ENCODE assay signal across 9 mouse cellular contexts in the genomic region with DNA sequence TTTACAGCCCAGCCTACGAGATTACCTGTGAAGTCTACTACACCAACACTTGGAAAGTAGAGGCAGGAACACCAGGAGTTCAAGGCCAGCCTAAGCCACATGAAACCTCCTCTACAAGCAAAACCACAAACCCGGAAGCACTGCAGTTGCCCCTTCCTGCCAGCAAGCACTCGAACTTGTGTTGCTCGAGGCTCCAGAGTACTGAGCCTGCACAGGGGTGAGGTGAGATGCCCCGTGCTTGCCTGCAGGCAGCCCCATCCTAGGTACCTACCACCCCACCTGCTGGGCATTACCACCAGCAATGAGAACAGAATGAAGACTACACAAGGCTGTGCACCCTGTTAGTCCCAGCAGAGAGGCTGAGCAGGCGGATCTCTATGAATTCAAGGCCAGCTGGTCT. TPM values are rescaled to one million over a fixed set of nuclear protein-coding genes. Genes with fewer than 3 reads are reported as not detected.
DNase-seq lines count a peak whose midpoint lies in the region; ATAC-seq and TF ChIP-seq lines count a peak whose summit lies in the region.
"Had no signal": no experiment of that assay in that cellular context is flagged by ENCODE, and none has a peak within 500 bp of the region (broad histone marks: within the 10 kb centered on the region; RNA-seq: fewer than 3 reads in every experiment).

No protein-coding gene starts in this region.

- peak overlapping the region; percentile 95; the same call in 1 of the 2 replicates for H3K9ac ChIP-seq in heart, embryonic 13.5 days
- peak overlapping the region; percentile 93 for H3K9ac ChIP-seq in CH12.LX (ENCODE audit: insufficient read depth, low read depth)
- peak overlapping the region; percentile 17; the same call in 1 of the 2 replicates for H3K9ac ChIP-seq in midbrain, embryonic 12.5 days (replicated peaks)

- TF ChIP-seq RAD21 in CH12.LX (IDR thresholded peaks at IDR 0.05; ENCODE audit: low read depth, low read length) = no peak

- TF ChIP-seq POLR2A in CH12.LX (IDR thresholded peaks at IDR 0.05; ENCODE audit: low read depth, low read length) = no peak

- TF ChIP-seq CTCF in CH12.LX (conservative IDR thresholded peaks at IDR 0.05 in 1 of 2, IDR thresholded peaks at IDR 0.05 in 1 of 2; ENCODE audit: low read depth in 2 of 2, low read length in 2 of 2) = no peak

- in situ Hi-C loops in CH12.LX (cut with MboI; ENCODE audit: low pct_ligation_motif_present, low pct_unique_long_range_greater_than_20kb, low sequenced_read_pairs) = no loop called here

- H3K9me3 ChIP-seq in heart, embryonic 13.5 days = no peaks in the 10 kb centered on the region
- H3K9me3 ChIP-seq in CH12.LX (replicated peaks; ENCODE audit: low read length) = no peaks in the 10 kb centered on the region
- no peaks in the 10 kb centered on the region for H3K9me3 ChIP-seq in hindbrain, embryonic 10.5 days
- no peaks in the 10 kb centered on the region for H3K9me3 ChIP-seq in midbrain, embryonic 12.5 days

- ATAC-seq in heart, embryonic 13.5 days (ENCODE audit: extremely low read depth, insufficient number of reproducible peaks, low FRiP score, low TSS enrichment) = no peak
- ATAC-seq in midbrain, embryonic 12.5 days (ENCODE audit: low FRiP score, low read depth) = no peak
- ATAC-seq in activated CD4-positive, CD25-positive, alpha-beta regulatory T cell, adult 4 months = no peak

- peaks cover 22% of the 10 kb centered on the region for H3K4me1 ChIP-seq in heart, embryonic 13.5 days
- peaks cover 7 to 21% of the 10 kb centered on the region in 2 experiments for H3K4me1 ChIP-seq in CH12.LX (ENCODE audit: control insufficient read depth in 1 of 2, insufficient read depth in 2 of 2)
- peaks cover 26% of the 10 kb centered on the region for H3K4me1 ChIP-seq in hindbrain, embryonic 10.5 days (replicated peaks)
- H3K4me1 ChIP-seq in midbrain, embryonic 12.5 days = peaks cover 24% of the 10 kb centered on the region

- peaks cover 53% of the 10 kb centered on the region for H3K36me3 ChIP-seq in heart, embryonic 13.5 days
- peaks cover 50 to 53% of the 10 kb centered on the region in 2 experiments for H3K36me3 ChIP-seq in CH12.LX (replicated peaks in 1 of 2; ENCODE audit: control insufficient read depth in 1 of 2, insufficient read depth in 1 of 2, low read length in 1 of 2)
- peaks cover 55% of the 10 kb centered on the region for H3K36me3 ChIP-seq in hindbrain, embryonic 10.5 days
- peaks cover 51% of the 10 kb centered on the region for H3K36me3 ChIP-seq in midbrain, embryonic 12.5 days

- WGBS in heart, embryonic 13.5 days = 84% methylated on average over 6 of the region's 6 CpGs
- 85% methylated on average over 6 of the region's 6 CpGs for WGBS in hindbrain, embryonic 10.5 days
- WGBS in midbrain, embryonic 12.5 days = 86% methylated on average over 6 of the region's 6 CpGs

- no peak for TF ChIP-seq EP300 in CH12.LX (IDR thresholded peaks at IDR 0.05; ENCODE audit: low read length)

- H3K79me2 ChIP-seq in CH12.LX (replicated peaks; ENCODE audit: control insufficient read depth, extremely low read depth, insufficient read depth, poor library complexity, severe bottlenecking) = peaks cover 41% of the 10 kb centered on the region

- no peak overlapping the region for H3K27ac ChIP-seq in heart, embryonic 13.5 days (replicated peaks)
- no peak overlapping the region for H3K27ac ChIP-seq in CH12.LX (ENCODE audit: insufficient read depth, low read depth)
- no peak overlapping the region for H3K27ac ChIP-seq in hindbrain, embryonic 10.5 days
- no peak overlapping the region for H3K27ac ChIP-seq in midbrain, embryonic 12.5 days (replicated peaks)

- peak overlapping the region; percentile 90 for H3K4me2 ChIP-seq in heart, embryonic 13.5 days
- peak overlapping the region; percentile 97 for H3K4me2 ChIP-seq in CH12.LX (ENCODE audit: insufficient read depth, low read depth, poor library complexity, severe bottlenecking)
- peak overlapping the region; percentile 93 for H3K4me2 ChIP-seq in midbrain, embryonic 12.5 days (replicated peaks)

- peak overlapping the region; percentile 92 for H3K4me3 ChIP-seq in heart, embryonic 13.5 days
- H3K4me3 ChIP-seq in CH12.LX (replicated peaks in 1 of 3; ENCODE audit: low read depth in 2 of 3, low read length in 2 of 3, poor library complexity in 1 of 3) = peak overlapping the region in 2 of 3 experiments; percentile 7 to 89
- H3K4me3 ChIP-seq in hindbrain, embryonic 10.5 days = peak overlapping the region; percentile 98
- no peak overlapping the region for H3K4me3 ChIP-seq in midbrain, embryonic 12.5 days

- DNase-seq in heart, adult 8-10 months (ENCODE audit: low spot score) = no peak
- peak; percentile 33 for DNase-seq in CH12.LX (ENCODE audit: extremely low read depth)
- DNase-seq in hindbrain, embryonic 10.5 days (ENCODE audit: low spot score) = no peak
- no peak for DNase-seq in layer of hippocampus, adult 9-10 months (ENCODE audit: low spot score)
- no peak for DNase-seq in cerebellum, adult 8-10 months
- DNase-seq: lung, postnatal 10 days had no signal

- dilution Hi-C loops in CH12.LX (cut with MboI; ENCODE audit: extremely low pct_ligation_motif_present, extremely low pct_unique_long_range_greater_than_20kb, low sequenced_read_pairs) = no loop called here

- H3K27me3 ChIP-seq in heart, embryonic 13.5 days (replicated peaks) = peaks cover 14% of the 10 kb centered on the region; the same call in 1 of the 2 replicates
- H3K27me3 ChIP-seq in CH12.LX (replicated peaks) = peaks cover 24% of the 10 kb centered on the region
- H3K27me3 ChIP-seq in hindbrain, embryonic 10.5 days (ENCODE audit: insufficient read depth, poor library complexity, severe bottlenecking) = no peaks in the 10 kb centered on the region
- H3K27me3 ChIP-seq in midbrain, embryonic 12.5 days = no peaks in the 10 kb centered on the region

TF ChIP-seq in CH12.LX, 34 proteins besides CTCF, POLR2A, EP300 and RAD21:
- TF ChIP-seq ELF1 (IDR thresholded peaks at IDR 0.05; ENCODE audit: low read depth, low read length) (peak; percentile 61), IRF4 (IDR thresholded peaks at IDR 0.05; ENCODE audit: low read depth, low read length) (no peak), CHD1 (IDR thresholded peaks at IDR 0.05; ENCODE audit: low read depth, low read length) (no peak)
TF ChIP-seq in CH12.LX: peak in this region for 1.

RNA-seq across cellular contexts. Expression of a gene that starts 1.9 kb away (rescaled TPM):
- polyA plus RNA-seq in heart, embryonic 13.5 days (2015; fragmentation: Nextera tagmentation; extraction: Ambion mirVana) = 281 and 304 TPM in 2 replicates
- 10 to 100 TPM; 57.7 to 77.2 (median 66.8) TPM for total RNA-seq in heart, adult 8-10 months (2022)
- total RNA-seq in CH12.LX (2012; rRNA removed) (402 and 538 TPM in 2 replicates), CH12.LX (2014; rRNA removed) (400 and 449 TPM in 2 replicates)
- polyA plus RNA-seq in CH12.LX (2012; ENCODE audit: insufficient read length, low read depth) = 554 and 605 TPM in 2 replicates
- polyA plus RNA-seq in hindbrain, embryonic 10.5 days (2016; fragmentation: Nextera tagmentation; extraction: Ambion mirVana) = 458 and 477 TPM in 2 replicates
- 326 and 341 TPM in 2 replicates for polyA plus RNA-seq in midbrain, embryonic 12.5 days (2016; fragmentation: Nextera tagmentation; extraction: Ambion mirVana)
- polyA plus RNA-seq in activated CD4-positive, CD25-positive, alpha-beta regulatory T cell, adult 4 months (2017; shearing (Covaris generic)) = 100 to 1,000 TPM; 170 to 190 TPM

RNA-seq across cellular contexts. Expression of a gene that starts 9.6 kb away (rescaled TPM):
- polyA plus RNA-seq in heart, embryonic 13.5 days (2015; fragmentation: Nextera tagmentation; extraction: Ambion mirVana) = 0.36 and 0.37 TPM in 2 replicates
- under 1 TPM in 2 of 4 experiments, not detected in 2; 0.13 to 0.14 TPM for total RNA-seq in heart, adult 8-10 months (2022)
- total RNA-seq in CH12.LX (2012; rRNA removed) (0.63 and 1.1 TPM in 2 replicates), CH12.LX (2014; rRNA removed) (not detected in 2 replicates)
- polyA plus RNA-seq in CH12.LX (2012; ENCODE audit: insufficient read length, low read depth) = 0.16 TPM in 1 of 2 replicates, not detected in the other
- polyA plus RNA-seq in hindbrain, embryonic 10.5 days (2016; fragmentation: Nextera tagmentation; extraction: Ambion mirVana) = 0.04 TPM in 1 of 2 replicates, not detected in the other
- 0.06 and 0.10 TPM in 2 replicates for polyA plus RNA-seq in midbrain, embryonic 12.5 days (2016; fragmentation: Nextera tagmentation; extraction: Ambion mirVana)
- polyA plus RNA-seq in activated CD4-positive, CD25-positive, alpha-beta regulatory T cell, adult 4 months (2017; shearing (Covaris generic)) = under 1 TPM in 1 of 2 experiments, not detected in 1; 0.25 TPM

RNA-seq across cellular contexts. Expression of a gene that starts 30.3 kb away (rescaled TPM):
- polyA plus RNA-seq in heart, embryonic 13.5 days (2015; fragmentation: Nextera tagmentation; extraction: Ambion mirVana) = 103 and 104 TPM in 2 replicates
- total RNA-seq in heart, adult 8-10 months (2022) = 100 to 1,000 TPM; 108 to 126 (median 114) TPM
- total RNA-seq in CH12.LX (2012; rRNA removed) (80.8 and 105 TPM in 2 replicates), CH12.LX (2014; rRNA removed) (19.6 and 19.8 TPM in 2 replicates)
- polyA plus RNA-seq in CH12.LX (2012; ENCODE audit: insufficient read length, low read depth) = 91.0 and 93.2 TPM in 2 replicates
- 28.3 and 35.5 TPM in 2 replicates for polyA plus RNA-seq in hindbrain, embryonic 10.5 days (2016; fragmentation: Nextera tagmentation; extraction: Ambion mirVana)
- 40.6 and 42.1 TPM in 2 replicates for polyA plus RNA-seq in midbrain, embryonic 12.5 days (2016; fragmentation: Nextera tagmentation; extraction: Ambion mirVana)
- polyA plus RNA-seq in activated CD4-positive, CD25-positive, alpha-beta regulatory T cell, adult 4 months (2017; shearing (Covaris generic)) = 10 to 100 TPM in 1 of 2 experiments, 1 to 10 TPM in 1; 5.9 to 11.6 TPM

RNA-seq across cellular contexts. Expression of a gene that starts 57.3 kb away (rescaled TPM):
- polyA plus RNA-seq in heart, embryonic 13.5 days (2015; fragmentation: Nextera tagmentation; extraction: Ambion mirVana) = 5.7 and 6.9 TPM in 2 replicates
- 1 to 10 TPM; 4.6 to 5.6 (median 5.3) TPM for total RNA-seq in heart, adult 8-10 months (2022)
- total RNA-seq in CH12.LX (2012; rRNA removed) = 9.6 and 10.6 TPM in 2 replicates
- total RNA-seq in CH12.LX (2014; rRNA removed) = 3.2 and 3.9 TPM in 2 replicates
- 5.9 and 12.2 TPM in 2 replicates for polyA plus RNA-seq in CH12.LX (2012; ENCODE audit: insufficient read length, low read depth)
- polyA plus RNA-seq in hindbrain, embryonic 10.5 days (2016; fragmentation: Nextera tagmentation; extraction: Ambion mirVana) = 6.8 and 7.1 TPM in 2 replicates
- 4.6 and 6.5 TPM in 2 replicates for polyA plus RNA-seq in midbrain, embryonic 12.5 days (2016; fragmentation: Nextera tagmentation; extraction: Ambion mirVana)
- polyA plus RNA-seq in activated CD4-positive, CD25-positive, alpha-beta regulatory T cell, adult 4 months (2017; shearing (Covaris generic)) = 10 to 100 TPM in 1 of 2 experiments, 1 to 10 TPM in 1; 7.4 to 13.7 TPM

RNA-seq across cellular contexts. Expression of a gene that starts 57.4 kb away (rescaled TPM):
- polyA plus RNA-seq in heart, embryonic 13.5 days (2015; fragmentation: Nextera tagmentation; extraction: Ambion mirVana) = 9.3 and 10.4 TPM in 2 replicates
- 1 to 10 TPM; 2.3 to 4.6 (median 3.1) TPM for total RNA-seq in heart, adult 8-10 months (2022)
- total RNA-seq in CH12.LX (2012; rRNA removed) (2.7 and 3.3 TPM in 2 replicates), CH12.LX (2014; rRNA removed) (1.4 and 1.9 TPM in 2 replicates)
- polyA plus RNA-seq in CH12.LX (2012; ENCODE audit: insufficient read length, low read depth) = 1.6 and 2.6 TPM in 2 replicates
- polyA plus RNA-seq in hindbrain, embryonic 10.5 days (2016; fragmentation: Nextera tagmentation; extraction: Ambion mirVana) = 6.1 and 7.8 TPM in 2 replicates
- polyA plus RNA-seq in midbrain, embryonic 12.5 days (2016; fragmentation: Nextera tagmentation; extraction: Ambion mirVana) = 4.2 and 6.1 TPM in 2 replicates
- polyA plus RNA-seq in activated CD4-positive, CD25-positive, alpha-beta regulatory T cell, adult 4 months (2017; shearing (Covaris generic)) = 10 to 100 TPM in 1 of 2 experiments, 1 to 10 TPM in 1; 8.5 to 17.3 TPM

Comparison
In these comparisons a context has a peak if more than half of its experiments do, and no peak if none do; other contexts are left out.
1. H3K9ac ChIP-seq: peak in every context shown above with its lines; median percentile 95 in heart, embryonic 13.5 days; 93 in CH12.LX; 17 in midbrain, embryonic 12.5 days.